Mouse (Mus musculus) WW6 (cell line): ENCODE measurements at regions not wholly inside any gene's neighbourhood (a gene's known extent, or its start where the extent isn't known, plus 50 kb on each side); places are given as distances from the start of the nearest gene placed in this dataset.
A peak's percentile ranks its signal among the peaks of the same experiment; 100 is the strongest.
"Not testable (repeated sequence)": the region's sequence is repeated elsewhere in the genome, so short reads cannot be mapped to it uniquely, and the experiment has no call there.

Source experiments
- DNase-seq: peaks from one replicate; pipeline ENCODE4 v3.0.0-alpha.2; 2013; ENCODE audit warnings: low read depth, low spot score

DNA sequence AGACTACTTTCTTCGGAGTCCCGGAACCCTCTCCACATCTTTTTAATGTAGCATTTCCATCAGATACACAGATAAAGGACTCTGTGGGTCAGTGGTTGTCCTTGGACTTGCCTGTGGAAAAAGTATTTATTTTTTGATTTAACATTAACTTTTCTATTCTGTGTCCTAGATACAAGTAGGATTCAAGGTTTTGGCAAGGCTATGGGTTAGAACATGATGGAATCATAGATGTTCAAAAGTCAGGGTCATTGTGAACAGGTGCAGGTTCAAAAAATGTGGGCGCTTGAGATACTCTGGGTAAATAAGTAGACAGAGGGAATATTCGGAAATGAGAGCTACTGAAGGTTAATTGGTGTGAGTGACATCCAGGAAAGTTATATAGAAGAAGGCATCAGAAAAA is 347.7 kb downstream of the Cypt12 start:
- DNase-seq, result no peak

- no peak for DNase-seq
These were observed 350.5 kb downstream of the Cypt12 start for GRCm38 (mm10) chr3:18298699-18299098.

- DNase-seq, result no peak
These were observed 351.3 kb downstream of the Cypt12 start for GRCm38 (mm10) chr3:18299502-18299901.

DNA sequence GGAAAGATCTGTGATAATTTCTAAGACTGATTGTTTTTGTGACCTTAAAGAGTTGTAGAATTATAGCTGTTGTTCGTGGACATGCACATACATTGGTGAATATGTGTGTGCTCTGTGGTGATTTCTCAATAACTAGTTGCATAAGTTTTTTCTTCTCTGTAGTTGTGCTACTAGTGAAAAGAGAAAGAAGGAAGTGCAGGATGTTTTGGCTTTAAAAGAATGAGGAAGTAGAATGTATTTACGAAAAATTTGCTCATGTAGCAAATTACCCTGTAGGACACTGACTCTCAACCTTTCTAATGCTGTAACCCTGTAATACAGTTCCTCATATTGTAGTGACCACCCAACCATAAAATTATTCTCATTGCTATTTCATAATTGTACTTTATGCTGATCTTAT is 371.2 kb downstream of the Cypt12 start:
- DNase-seq, result no peak

- DNase-seq, result no peak
These were observed 385.0 kb downstream of the Cypt12 start for GRCm38 (mm10) chr3:18333182-18333581.

DNA sequence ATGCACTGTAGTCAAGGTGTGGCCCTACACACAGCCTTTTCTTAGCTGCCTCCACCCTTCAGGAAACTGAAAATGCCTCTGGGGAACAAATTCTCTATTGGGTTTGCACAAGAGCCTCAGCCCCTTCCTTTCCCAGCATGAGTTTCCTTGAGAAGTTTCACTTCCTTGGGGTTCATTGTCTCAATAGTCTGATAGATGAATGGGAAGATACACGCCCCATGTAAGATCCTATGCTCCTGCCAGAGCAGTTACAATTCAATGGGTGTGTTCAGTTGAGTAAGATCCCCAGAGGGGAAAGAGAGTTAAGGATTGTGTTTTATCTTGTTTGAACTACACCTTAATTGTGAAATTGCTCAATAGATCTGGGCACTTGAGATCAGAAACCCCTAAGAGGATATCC is 391.0 kb downstream of the Cypt12 start:
- peak; percentile 33 for DNase-seq

DNA sequence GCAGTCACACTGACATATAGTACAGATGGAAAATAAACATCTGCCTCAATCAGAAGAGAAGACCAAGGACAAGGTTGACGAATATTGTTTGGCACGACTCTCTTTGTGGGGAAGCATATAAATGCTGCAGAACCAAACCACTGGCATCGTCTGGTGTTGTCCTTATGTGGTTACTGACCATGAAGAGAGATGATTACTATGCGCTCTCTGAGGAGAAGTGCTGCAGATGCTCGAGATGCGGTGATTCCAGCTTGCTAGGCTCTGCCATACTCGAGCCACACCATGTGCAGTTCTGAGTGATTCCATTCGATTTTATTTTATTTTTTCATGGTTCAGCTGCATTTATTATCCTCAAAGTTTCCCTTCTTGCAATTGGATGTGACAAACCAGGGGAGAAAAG is 393.5 kb downstream of the Cypt12 start:
- DNase-seq, result no peak

DNA sequence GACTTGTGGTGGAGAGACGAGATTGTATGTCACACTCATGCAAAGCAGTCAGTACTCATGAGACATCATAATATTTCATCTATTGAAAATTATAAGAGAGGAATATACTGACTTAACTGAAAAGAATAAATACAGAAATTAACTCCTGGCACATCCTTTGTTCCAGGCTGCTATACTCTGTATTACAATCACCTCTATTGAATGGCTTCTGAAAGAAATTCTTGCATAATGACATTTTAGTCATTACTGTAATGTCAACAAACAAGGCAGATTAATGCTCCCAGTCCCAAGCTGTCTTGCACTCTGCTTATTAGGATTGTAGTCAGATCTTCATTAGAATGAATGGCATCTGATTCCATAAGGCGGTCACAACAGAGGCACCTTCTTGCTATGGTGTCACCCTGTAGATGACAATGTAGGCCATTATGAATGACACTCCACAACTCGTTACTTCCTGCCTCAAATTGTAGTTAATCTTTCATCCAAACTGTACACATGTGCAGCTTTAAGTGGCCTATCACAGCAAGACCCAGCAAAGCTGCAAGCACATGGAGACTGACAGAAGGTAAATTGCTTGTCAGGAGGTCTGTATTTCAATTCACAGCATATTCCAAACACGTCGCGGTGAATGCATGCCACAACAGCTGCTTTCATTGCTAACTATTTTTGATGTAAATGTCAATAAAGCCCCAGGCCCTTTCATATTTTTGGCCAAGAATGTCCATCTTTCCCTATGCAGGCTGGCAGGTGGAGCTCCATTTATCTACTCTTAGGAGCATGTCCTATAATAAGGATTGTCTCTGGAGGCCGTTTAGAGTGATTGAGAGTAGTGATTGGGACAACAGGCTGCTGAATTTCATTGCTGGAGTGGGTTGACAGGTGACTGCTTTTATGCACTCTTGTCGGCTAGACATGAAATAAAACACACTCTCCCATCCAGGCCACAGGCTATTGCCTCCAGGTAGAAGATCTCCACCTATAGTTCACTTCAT is 430.1 kb downstream of the Cypt12 start:
- no peak for DNase-seq

DNA sequence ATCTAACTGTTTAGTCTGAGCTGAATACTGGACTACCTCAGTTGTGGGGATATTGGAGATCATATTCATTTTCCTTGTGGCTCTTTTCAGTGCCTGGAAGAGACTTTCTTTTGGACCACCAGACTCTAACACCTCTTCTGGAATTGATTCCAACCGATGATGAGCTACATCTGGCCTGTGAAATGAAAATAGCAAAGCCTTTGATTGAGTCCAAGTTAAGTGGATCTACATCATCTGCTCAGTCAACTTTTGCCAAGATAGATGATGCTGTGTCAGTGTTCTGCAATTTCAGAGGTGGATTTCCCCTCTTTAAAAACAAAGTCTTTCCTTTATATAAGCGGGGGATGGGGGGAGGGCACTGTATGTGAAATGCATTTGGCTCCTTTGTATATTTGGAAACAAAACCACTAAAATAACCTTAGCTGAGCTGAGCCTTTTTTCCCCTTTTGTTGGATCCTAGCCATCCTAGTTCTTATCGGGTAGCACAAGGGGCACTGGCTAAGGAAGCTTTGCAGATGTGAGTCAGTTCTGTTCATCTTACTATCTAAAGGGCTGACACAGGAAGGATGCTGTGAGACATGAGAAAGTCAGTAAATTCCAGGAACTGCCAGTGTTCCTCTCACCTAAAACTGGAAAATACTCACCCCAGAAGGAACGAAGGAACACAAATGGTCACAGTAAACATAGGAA is 473.8 kb downstream of the Cypt12 start:
- DNase-seq, result no peak

DNA sequence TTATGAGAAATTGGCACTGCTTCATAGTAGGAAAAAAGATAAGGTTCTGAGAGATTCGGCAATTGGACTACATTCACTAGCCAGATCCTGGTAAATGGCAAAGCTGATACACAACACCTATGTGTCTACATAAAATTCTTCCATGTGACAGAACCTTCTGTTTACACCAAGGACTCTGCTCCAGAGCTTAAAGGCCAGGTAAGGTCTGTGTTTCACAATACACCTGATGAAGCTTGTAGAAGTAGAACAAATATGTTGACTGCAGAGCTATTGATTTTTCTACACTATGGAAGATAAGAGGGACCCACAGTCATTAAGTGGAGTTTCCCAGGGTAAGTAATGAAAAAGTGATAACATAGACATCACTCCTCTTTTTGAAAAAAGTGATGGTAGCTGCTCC is 480.7 kb downstream of the Cypt12 start:
- no peak for DNase-seq

GRCm38 (mm10) chr3:18438845-18439244 is 490.6 kb downstream of the Cypt12 start:
- DNase-seq, result no peak

- DNase-seq, result no peak
These were observed 504.2 kb downstream of the Cypt12 start for GRCm38 (mm10) chr3:18452197-18452933.

DNA sequence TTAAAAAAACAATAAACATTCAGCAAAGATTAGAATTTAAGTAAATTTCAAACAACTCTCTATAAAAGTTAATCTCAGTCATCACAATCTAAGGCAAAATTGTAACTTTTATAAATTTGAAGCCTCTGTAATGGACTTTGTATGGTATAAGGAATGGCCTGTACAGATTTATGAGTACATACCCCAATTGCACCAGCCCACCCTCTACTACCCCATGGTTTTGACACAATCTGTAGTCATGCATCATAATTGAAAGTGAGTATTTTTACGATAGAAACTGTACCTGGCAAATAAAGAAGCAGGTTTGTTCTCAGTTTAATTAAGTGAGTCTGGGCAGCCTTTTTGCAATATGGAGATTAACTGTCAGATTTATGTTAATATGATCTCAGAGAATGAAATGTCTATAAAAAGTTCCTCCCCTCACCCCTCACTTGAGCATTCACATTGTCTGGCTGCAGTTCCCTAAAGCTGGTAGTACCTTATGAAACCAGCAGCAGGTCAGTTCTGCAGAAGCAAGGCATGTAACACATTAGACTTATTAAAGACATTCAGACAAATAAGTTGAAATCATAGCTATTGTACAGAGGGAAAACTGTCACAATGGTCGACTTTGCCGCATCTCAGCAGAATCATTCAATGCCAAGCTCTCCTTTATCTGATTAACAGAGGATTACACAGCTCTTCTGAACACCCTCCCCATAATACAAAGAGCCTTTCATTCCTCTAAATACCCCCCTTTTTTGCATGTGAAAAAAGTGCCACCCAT is 505.2 kb downstream of the Cypt12 start:
- no peak for DNase-seq

GRCm38 (mm10) chr3:18453986-18454291 is 505.7 kb downstream of the Cypt12 start:
- DNase-seq, result no peak

GRCm38 (mm10) chr3:18454558-18455191 is 506.5 kb downstream of the Cypt12 start:
- DNase-seq, result not testable (repeated sequence)

DNA sequence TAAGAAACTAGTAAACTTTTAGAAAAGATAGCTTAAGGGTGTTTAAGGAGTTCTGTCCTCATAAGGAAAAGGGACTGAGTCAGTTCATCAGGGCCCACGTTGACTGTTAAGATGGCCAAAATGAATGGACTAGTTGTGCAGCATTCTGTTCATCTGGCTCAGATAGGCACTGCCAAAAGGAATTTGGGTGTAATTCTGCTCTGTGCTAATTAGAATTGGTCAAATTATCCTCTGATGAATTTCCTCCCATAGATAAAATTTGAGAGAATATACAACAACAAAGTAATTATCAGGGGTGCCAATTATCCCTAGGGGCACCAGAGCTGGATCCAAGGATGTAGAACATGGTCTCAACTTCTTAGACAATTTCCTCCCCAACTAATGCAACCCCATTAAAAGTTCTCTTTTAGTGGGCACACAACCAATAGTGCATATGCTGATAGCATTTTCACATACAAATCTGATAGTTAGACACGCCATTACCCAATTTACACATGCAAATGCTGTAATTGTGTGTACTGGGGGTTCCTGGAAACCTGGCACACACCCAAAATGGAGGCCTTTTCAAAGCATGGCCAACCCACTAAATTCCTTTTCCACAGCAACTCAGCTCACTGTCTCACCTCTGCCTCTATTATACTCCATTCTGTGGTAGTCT is 508.0 kb downstream of the Cypt12 start:
- no peak for DNase-seq

DNA sequence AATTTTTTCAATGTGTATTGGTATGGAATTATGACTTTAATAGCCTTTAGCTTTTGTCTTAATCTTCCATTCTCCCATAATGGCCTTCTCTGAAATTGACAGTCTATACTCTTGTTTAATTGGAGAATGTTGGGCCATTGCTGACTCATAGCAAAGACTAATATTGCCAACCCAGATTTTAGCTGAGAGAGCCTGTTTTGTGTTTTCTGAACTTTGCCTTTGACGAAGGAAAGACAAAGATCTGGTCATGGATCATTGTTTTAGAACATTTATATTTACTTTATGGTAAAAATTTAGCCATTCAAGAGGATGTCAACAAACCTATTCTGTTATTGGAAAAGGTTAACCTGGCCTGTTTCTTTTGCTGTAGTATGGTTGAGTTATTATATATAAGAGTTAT is 512.1 kb downstream of the Cypt12 start:
- DNase-seq, result no peak

DNA sequence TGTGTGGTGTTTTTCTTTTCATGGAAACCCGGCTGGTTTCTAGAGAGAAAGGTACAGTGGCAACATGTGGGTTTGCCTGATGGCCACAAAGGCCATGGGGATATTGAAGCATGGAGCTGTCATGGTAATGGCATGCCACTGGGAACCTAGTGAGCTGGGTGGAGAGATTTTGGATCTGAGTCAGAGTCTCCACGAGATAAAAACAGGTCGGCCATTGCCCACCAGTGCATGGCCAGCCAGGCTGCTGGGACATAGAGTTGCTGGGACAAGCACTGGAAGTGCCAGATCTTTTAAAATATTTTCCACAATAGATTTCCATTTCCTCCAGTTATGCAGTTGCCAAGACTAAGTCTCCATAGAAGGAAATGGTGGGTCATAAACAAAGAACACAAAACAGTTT is 523.6 kb downstream of the Cypt12 start:
- DNase-seq, result no peak

GRCm38 (mm10) chr3:18479557-18479956 is 531.3 kb downstream of the Cypt12 start:
- no peak for DNase-seq

- DNase-seq, result no peak
These were observed 533.8 kb downstream of the Cypt12 start for GRCm38 (mm10) chr3:18482006-18482405.

DNA sequence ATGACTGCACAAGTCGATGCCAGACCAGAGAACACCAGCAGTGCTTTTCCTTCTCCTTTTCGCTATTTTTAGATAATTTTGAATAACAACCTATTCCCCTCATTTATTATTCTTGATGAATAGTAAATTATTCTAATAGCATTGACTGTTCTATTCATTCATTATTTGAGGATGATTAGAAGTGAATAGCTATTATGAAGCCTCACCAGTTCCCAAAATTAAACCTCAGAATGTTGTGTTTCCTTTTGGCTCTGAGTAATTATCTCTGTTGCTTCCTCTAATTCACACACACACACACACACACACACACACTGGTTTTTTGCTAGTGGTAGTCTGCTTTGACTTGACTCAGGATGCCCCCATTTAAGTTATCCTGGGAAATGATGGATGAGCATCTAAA is 540.7 kb downstream of the Cypt12 start:
- DNase-seq, result no peak
